Mouse (Mus musculus) heart, embryonic 13.5 days (tissue): ENCODE results near the gene Top1. TPM values are rescaled to one million over a fixed set of nuclear protein-coding genes. Genes with fewer than 3 reads are reported as not detected.

Source experiments
- ATAC-seq: fragments of 200-750 bp; cut with Nextera tagmentation; 2 replicates; pipeline ENCODE4 v1.8.0; 2017; ENCODE audit warnings: moderate TSS enrichment; ENCODE audit not compliant: insufficient number of reproducible peaks, low FRiP score, low TSS enrichment; ENCODE audit errors: extremely low read depth
- H3K27ac ChIP-seq: fragments of 300-500 bp; sonication (generic); replicated peaks from 2 replicates; pipeline ENCODE4 v1.5.1; 2015; ENCODE audit warnings: moderate library complexity, mild to moderate bottlenecking, inconsistent platforms
- H3K27me3 ChIP-seq: fragments of 300-500 bp; sonication (generic); replicated peaks from 2 replicates; pipeline ENCODE4 v1.6.1; 2015; ENCODE audit warnings: mild to moderate bottlenecking, inconsistent platforms
- H3K36me3 ChIP-seq: fragments of 300-500 bp; sonication (generic); 2 replicates; pipeline ENCODE4 v1.6.1; 2015; ENCODE audit warnings: mild to moderate bottlenecking, inconsistent platforms
- H3K4me1 ChIP-seq: fragments of 300-500 bp; sonication (generic); 2 replicates; pipeline ENCODE4 v1.6.1; 2015; ENCODE audit warnings: inconsistent platforms
- H3K4me2 ChIP-seq: fragments of 300-500 bp; sonication (generic); 2 replicates; pipeline ENCODE4 v1.6.1; 2015; ENCODE audit warnings: inconsistent platforms, mild to moderate bottlenecking, moderate library complexity
- H3K4me3 ChIP-seq: fragments of 300-500 bp; sonication (generic); 2 replicates; pipeline ENCODE4 v1.5.1; 2015; ENCODE audit warnings: moderate library complexity, mild to moderate bottlenecking, inconsistent platforms
- H3K9ac ChIP-seq: fragments of 300-500 bp; sonication (generic); 2 replicates; pipeline ENCODE4 v1.6.1; 2015; ENCODE audit warnings: inconsistent platforms, mild to moderate bottlenecking, moderate library complexity
- H3K9me3 ChIP-seq: fragments of 300-500 bp; sonication (generic); 2 replicates; pipeline ENCODE4 v1.6.1; 2016; ENCODE audit warnings: inconsistent platforms
- WGBS: fragments of 180-500 bp; shearing (Covaris S2); methylation state at CpG from one replicate; pipeline ENCODE4 v1.1.7; 2015; ENCODE audit warnings: mixed read lengths; 5-methylcytosine and 5-hydroxymethylcytosine counted together
- polyA plus RNA-seq: library from polyadenylated mRNA; unstranded; fragments of >200 nt; fragmentation: Nextera tagmentation; extraction: Ambion mirVana; gene quantifications from 2 replicates; pipeline ENCODE4 v1.2.1, GENCODE M21; 2015

The Top1 gene
- polyA plus RNA-seq, 1 experiment from 2014 or later = 44.9 TPM

DNA sequence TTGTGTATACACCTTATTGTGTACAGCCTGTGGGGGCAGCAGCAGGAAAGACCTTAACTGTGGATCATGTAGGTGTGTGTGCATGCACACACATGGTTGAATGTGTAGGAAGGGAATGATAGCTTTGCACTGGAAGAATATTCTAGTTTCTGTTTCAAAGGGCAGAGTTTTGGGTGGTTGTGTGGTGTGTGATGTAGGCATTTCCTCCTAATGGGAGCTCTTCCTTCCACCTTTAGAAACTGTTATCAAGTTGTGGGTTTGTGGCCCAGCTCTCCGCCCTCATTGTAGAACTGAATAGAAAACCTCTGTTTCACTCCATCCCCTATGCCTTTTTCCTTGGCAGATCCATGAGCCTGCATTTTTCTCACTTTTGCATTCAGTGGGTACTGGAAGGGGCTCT, 99.8 kb downstream of the Top1 start:
- H3K27ac ChIP-seq = peak overlapping the region; percentile 79
- ATAC-seq = no peak
- no peaks in the 10 kb centered on the region for H3K27me3 ChIP-seq
- no peak overlapping the region for H3K4me3 ChIP-seq
- 77% methylated on average over 1 of the region's 1 CpGs for WGBS
- no peak overlapping the region for H3K9ac ChIP-seq
- peaks cover 65% of the 10 kb centered on the region for H3K4me1 ChIP-seq
- no peaks in the 10 kb centered on the region for H3K9me3 ChIP-seq
- H3K4me2 ChIP-seq = no peak overlapping the region
- H3K36me3 ChIP-seq = peaks cover 44% of the 10 kb centered on the region

DNA sequence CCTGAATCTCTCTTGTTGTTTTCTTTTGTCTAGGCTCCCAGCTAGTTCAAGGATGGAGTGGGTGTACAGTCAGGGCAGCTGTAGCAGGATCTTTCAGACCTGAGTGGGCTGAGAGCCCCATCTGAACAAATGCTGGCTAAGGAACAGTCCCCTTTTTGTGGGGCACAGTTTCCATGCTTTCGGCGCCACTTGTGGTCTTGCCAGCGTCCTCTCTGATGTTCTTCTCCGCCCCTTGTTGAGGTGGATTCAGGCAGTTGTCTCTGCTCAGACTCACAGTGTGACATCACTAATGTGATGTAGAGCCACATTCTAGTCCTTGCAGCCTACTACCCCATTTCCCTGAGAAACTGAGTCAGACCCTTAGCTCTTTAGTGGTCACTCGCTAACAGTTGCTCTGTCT, 100.9 kb downstream of the Top1 start:
- H3K4me1 ChIP-seq = peaks cover 53% of the 10 kb centered on the region
- no peak overlapping the region for H3K27ac ChIP-seq
- no peak overlapping the region for H3K9ac ChIP-seq
- H3K9me3 ChIP-seq = no peaks in the 10 kb centered on the region
- no peaks in the 10 kb centered on the region for H3K27me3 ChIP-seq
- peaks cover 55% of the 10 kb centered on the region for H3K36me3 ChIP-seq
- WGBS = 90% methylated on average over 5 of the region's 5 CpGs
- no peak overlapping the region for H3K4me3 ChIP-seq
- H3K4me2 ChIP-seq = no peak overlapping the region
- ATAC-seq = no peak

DNA sequence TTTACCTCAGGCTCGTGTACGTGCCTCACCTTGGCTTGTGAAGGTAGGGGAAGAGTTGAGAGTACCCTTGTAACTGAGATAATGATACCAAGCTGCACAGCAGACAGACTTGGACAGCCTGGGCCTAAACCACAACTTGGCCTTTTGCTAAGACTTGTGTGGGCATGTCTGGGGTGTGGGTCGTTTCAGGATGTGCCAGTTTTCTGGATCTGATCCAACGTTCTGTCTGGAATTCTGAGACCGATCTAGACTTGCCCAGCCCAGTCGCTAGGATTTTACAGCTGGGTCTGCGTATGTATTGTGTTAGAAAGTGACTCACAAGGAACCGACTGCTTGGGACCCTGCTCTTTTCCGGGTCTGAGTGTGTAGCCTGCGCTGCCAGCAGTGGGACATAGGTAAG, 101.4 kb downstream of the Top1 start:
- H3K27me3 ChIP-seq = no peaks in the 10 kb centered on the region
- peaks cover 60% of the 10 kb centered on the region for H3K36me3 ChIP-seq
- H3K4me1 ChIP-seq = peaks cover 49% of the 10 kb centered on the region
- no peak overlapping the region for H3K9ac ChIP-seq
- H3K27ac ChIP-seq = no peak overlapping the region
- no peak overlapping the region for H3K4me2 ChIP-seq
- ATAC-seq = no peak
- WGBS = 80% methylated on average over 10 of the region's 10 CpGs
- no peaks in the 10 kb centered on the region for H3K9me3 ChIP-seq
- no peak overlapping the region for H3K4me3 ChIP-seq

DNA sequence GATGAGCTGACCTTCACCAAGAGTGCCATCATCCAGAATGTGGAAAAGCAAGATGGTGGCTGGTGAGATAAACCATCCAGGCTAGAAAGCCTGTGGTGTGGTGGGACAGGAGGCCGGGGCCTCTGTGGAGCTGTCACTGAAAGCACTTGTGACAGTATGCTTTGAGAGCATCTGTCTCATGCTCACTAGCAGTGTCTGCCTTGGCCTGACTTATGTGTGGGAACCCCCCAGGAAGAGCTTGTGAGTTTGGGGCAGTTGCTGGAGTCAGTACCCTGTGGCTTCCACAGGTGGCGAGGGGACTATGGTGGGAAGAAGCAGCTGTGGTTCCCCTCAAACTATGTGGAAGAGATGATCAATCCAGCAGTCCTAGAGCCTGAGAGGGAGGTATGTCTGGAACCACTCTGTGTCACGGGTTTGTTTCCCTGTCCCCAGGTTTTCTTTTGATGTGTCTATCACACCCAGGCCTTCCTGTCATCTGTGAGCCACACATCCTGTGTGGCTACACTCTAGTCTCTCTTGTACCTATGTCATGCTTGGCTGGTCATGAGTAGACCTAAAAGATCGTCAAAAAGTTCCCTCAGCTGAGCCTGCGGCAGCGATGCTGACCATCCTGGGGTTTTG, 111.0 kb downstream of the Top1 start:
- Histone ChIP-seq H3K4me3 (no peak overlapping the region), H3K27me3 (no peaks in the 10 kb centered on the region), H3K9me3 (no peaks in the 10 kb centered on the region), H3K27ac (no peak overlapping the region), H3K36me3 (peaks cover 100% of the 10 kb centered on the region), H3K4me2 (no peak overlapping the region), H3K9ac (no peak overlapping the region), H3K4me1 (no peaks in the 10 kb centered on the region)
- WGBS = 79% methylated on average over 6 of the region's 6 CpGs
- no peak for ATAC-seq

DNA sequence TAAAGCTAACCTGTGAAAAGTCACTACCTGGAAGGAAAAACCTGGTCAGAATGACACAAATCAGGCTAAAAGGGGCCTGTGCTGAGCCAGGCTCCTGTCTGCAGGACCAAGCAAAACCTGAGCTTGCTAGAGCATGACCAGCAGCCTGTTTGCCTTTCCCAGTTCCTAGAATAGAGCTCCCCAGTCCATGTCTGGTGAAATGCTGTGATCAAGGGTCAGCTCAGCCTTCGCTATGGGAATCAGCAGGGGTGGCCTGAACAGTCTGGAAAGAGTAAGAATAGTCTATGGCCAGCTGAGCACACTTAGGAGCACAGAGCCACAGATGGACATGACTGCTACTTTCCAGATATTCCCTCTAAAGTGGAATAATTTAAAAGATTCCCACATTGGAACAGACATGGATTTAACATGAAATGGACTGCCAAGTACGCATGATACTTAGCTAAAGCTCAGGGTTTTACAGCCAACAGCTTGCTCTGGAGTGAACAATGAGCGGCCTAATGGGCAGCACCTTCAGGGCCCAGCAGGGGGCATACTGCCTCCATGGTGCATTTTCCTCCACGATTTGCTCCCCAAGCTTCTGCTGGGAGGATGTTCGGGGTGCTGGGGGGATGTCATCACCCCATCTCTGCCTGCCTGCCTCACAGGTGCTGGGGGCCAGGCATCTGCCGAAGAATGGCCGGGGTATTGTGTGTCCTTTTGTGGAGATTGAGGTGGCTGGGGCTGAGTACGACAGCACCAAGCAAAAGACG, 114.9 kb downstream of the Top1 start:
- H3K4me3 ChIP-seq = no peak overlapping the region
- 0 out of 2 replicates have a peak, but pooled peaks cover 13% of the 10 kb centered on the region for H3K4me1 ChIP-seq
- no peak overlapping the region for H3K27ac ChIP-seq
- no peak for ATAC-seq
- H3K4me2 ChIP-seq = no peak overlapping the region
- H3K27me3 ChIP-seq = no peaks in the 10 kb centered on the region
- H3K36me3 ChIP-seq = peaks cover 99% of the 10 kb centered on the region
- H3K9me3 ChIP-seq = no peaks in the 10 kb centered on the region
- 81% methylated on average over 9 of the region's 9 CpGs for WGBS
- no peak overlapping the region for H3K9ac ChIP-seq

DNA sequence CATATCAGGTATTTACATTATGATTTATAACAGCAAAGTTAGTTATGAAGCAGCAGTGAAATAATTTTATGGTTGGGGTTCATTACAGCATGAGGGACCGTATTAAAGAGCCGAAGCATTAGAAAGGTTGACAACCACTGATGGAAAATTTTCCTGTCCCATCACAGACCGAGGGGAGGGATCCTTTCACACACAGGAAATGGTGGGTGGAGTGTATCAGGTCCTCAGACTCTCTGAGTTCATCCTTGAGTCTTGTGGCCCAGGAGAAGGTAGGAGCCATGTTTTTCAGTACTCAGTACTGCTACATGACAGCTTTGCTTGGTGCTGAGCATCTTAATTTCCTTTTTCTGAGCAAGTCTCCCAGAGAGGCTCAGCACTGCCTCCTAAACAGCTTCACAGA, 118.1 kb downstream of the Top1 start:
- WGBS = 65% methylated on average over 3 of the region's 3 CpGs
- Histone ChIP-seq H3K4me2 (no peak overlapping the region), H3K27ac (no peak overlapping the region), H3K4me1 (0 out of 2 replicates have a peak, but pooled peaks cover 13% of the 10 kb centered on the region), H3K9ac (no peak overlapping the region), H3K4me3 (no peak overlapping the region), H3K27me3 (no peaks in the 10 kb centered on the region), H3K36me3 (peaks cover 90% of the 10 kb centered on the region), H3K9me3 (no peaks in the 10 kb centered on the region)
- ATAC-seq = no peak

DNA sequence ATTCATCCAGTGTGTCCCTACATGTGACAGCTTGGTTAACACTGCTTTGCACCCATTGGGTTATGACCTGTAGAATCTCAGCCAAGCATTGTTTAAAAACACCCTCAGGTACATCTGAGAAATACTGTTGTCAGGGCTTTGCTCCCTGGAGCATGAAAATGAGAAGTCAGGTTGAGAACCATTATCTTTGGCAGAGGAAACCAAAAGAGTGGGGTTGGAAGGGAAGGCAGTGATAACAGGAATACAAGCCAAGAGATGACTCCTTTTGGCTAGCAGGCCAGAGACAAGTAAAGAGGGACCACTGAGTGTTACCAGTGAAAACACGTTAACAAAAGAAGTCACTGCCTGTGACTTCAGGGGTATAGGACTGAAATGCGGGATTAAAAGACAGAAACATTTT, 118.7 kb downstream of the Top1 start:
- Histone ChIP-seq H3K4me3 (no peak overlapping the region), H3K4me2 (no peak overlapping the region), H3K9ac (no peak overlapping the region), H3K4me1 (0 out of 2 replicates have a peak, but pooled peaks cover 13% of the 10 kb centered on the region), H3K9me3 (no peaks in the 10 kb centered on the region), H3K27ac (no peak overlapping the region), H3K27me3 (no peaks in the 10 kb centered on the region), H3K36me3 (peaks cover 90% of the 10 kb centered on the region)
- WGBS = 75% methylated on average over 2 of the region's 2 CpGs
- no peak for ATAC-seq

DNA sequence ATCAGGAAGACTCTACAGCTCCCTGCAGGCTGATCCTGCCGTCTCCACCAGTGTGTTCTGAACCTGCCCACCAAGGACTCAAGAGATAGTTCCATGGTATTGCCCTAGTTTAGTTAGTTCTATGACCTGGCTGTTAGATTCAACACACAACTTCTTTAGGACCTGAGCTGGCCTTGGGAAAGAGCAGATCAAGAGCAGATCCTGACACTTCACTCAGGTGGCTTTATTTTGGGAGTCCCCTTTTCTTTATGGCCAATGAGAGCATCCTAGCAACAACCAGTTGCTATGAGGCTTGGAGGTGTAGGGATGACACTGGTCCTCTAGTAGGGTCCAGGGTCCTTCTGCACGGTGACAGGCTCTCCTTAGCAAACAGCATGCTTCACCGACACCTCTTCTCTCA, 119.4 kb downstream of the Top1 start:
- H3K9me3 ChIP-seq = no peaks in the 10 kb centered on the region
- no peak overlapping the region for H3K4me2 ChIP-seq
- 0 out of 2 replicates have a peak, but pooled peaks cover 13% of the 10 kb centered on the region for H3K4me1 ChIP-seq
- peaks cover 87% of the 10 kb centered on the region for H3K36me3 ChIP-seq
- H3K9ac ChIP-seq = no peak overlapping the region
- H3K27ac ChIP-seq = no peak overlapping the region
- no peak overlapping the region for H3K4me3 ChIP-seq
- WGBS = 55% methylated on average over 3 of the region's 3 CpGs
- ATAC-seq = no peak
- H3K27me3 ChIP-seq = no peaks in the 10 kb centered on the region

DNA sequence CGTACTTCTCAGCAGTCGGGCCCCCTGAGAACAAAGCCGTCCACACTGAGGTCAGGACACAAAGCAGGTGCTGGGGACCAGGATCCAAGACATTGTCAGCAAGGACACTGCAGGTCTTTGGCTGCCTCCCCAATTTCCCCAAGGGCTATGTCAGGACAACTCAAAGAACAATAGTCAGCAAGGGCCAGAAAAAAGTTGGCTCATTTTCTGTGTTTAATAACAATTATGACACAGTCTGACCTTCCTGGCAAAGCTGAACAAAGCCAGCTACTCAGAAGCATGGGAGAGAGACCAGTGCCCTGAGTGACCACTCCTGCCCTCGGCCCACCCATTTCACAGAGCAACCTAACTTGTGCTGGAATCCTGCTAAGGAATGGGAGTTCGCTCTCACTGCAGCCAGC, 120.7 kb downstream of the Top1 start:
- Histone ChIP-seq H3K4me3 (no peak overlapping the region), H3K27me3 (no peaks in the 10 kb centered on the region), H3K36me3 (peaks cover 80% of the 10 kb centered on the region), H3K4me2 (no peak overlapping the region), H3K4me1 (0 out of 2 replicates have a peak, but pooled peaks cover 13% of the 10 kb centered on the region), H3K9me3 (no peaks in the 10 kb centered on the region), H3K27ac (0 out of 2 replicates have a peak overlapping the region, but pooled peaks have one; percentile 20), H3K9ac (no peak overlapping the region)
- 62% methylated on average over 5 of the region's 5 CpGs for WGBS
- no peak for ATAC-seq

DNA sequence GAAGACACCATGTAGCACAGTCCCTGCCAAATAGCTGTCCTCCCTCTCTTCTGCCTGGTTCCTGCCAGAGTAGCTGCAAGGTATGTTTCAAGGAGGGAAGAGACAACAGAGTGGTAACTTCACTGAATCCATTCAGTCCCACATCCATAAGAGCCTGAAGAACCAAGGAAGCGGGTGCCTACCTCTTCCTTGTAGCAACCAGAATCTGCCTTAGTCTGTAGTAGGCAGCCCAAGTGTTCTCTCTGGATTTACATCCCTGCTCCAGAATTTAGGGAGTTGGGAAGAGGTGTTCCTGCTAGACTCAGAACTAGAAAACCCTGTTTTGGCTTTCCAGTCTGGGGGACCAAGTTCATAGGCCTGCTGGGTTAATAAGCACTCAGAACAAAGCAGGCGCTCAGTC, 121.5 kb downstream of the Top1 start:
- Histone ChIP-seq H3K4me1 (0 out of 2 replicates have a peak, but pooled peaks cover 13% of the 10 kb centered on the region), H3K36me3 (peaks cover 71% of the 10 kb centered on the region), H3K27me3 (no peaks in the 10 kb centered on the region), H3K9me3 (no peaks in the 10 kb centered on the region), H3K4me3 (no peak overlapping the region), H3K9ac (no peak overlapping the region), H3K27ac (no peak overlapping the region), H3K4me2 (no peak overlapping the region)
- no peak for ATAC-seq
- 93% methylated on average over 2 of the region's 2 CpGs for WGBS

DNA sequence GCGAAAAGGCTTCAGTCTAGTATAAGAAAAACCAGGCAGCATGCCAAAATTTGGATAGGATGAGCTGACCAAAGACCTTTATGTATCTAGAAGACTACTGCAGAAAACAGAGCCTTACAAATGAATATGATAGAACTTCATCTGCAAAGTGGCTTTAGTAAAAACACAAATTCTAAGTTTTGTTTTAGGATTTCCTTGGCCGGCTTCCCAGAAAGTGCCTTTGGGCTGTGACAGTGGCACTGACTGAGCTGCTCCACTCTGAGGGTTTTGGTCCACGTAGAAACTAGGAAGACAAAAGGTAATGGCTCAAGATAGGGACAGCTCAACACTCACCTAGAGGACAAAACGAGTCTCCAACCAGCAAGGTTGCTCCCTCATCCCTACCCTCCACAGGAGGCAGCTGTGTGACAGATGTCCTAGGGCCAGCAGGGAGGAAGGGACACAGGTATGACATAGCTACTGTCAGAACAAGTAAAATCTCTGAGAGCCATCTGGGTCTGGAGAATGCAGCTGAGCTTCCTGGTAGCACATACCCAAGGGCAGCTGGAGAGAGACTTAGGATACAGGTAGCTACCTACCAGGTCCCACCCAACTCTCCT, 122.5 kb downstream of the Top1 start:
- no peak overlapping the region for H3K4me3 ChIP-seq
- H3K27me3 ChIP-seq = no peaks in the 10 kb centered on the region
- 70% methylated on average over 4 of the region's 4 CpGs for WGBS
- no peak for ATAC-seq
- 0 out of 2 replicates have a peak, but pooled peaks cover 13% of the 10 kb centered on the region for H3K4me1 ChIP-seq
- H3K9me3 ChIP-seq = no peaks in the 10 kb centered on the region
- no peak overlapping the region for H3K4me2 ChIP-seq
- no peak overlapping the region for H3K9ac ChIP-seq
- H3K27ac ChIP-seq = no peak overlapping the region
- H3K36me3 ChIP-seq = peaks cover 61% of the 10 kb centered on the region
